Mouse (Mus musculus) embryonic facial prominence, embryonic 15.5 days (tissue): ENCODE results near the gene Gm28372. TPM values are rescaled to one million over a fixed set of nuclear protein-coding genes. Genes with fewer than 3 reads are reported as not detected.

ENCODE experiments used
- ATAC-seq: fragments of 200-750 bp; cut with Nextera tagmentation; 2 replicates; pipeline ENCODE4 v1.8.0; 2017; ENCODE audit warnings: low read depth, moderate TSS enrichment; ENCODE audit not compliant: insufficient number of reproducible peaks, low FRiP score, low TSS enrichment
- H3K27ac ChIP-seq: fragments of 300-500 bp; sonication (generic); replicated peaks from 2 replicates; pipeline ENCODE4 v1.5.1; 2015; ENCODE audit warnings: mild to moderate bottlenecking, inconsistent platforms
- H3K27me3 ChIP-seq: fragments of 300-500 bp; sonication (generic); 2 replicates; pipeline ENCODE4 v1.6.1; 2015; ENCODE audit warnings: inconsistent platforms
- H3K36me3 ChIP-seq: fragments of 300-500 bp; sonication (generic); 2 replicates; pipeline ENCODE4 v1.6.1; 2015; ENCODE audit warnings: mild to moderate bottlenecking, inconsistent platforms
- H3K4me1 ChIP-seq: fragments of 300-500 bp; sonication (generic); 2 replicates; pipeline ENCODE4 v1.6.1; 2015; ENCODE audit warnings: inconsistent platforms
- H3K4me2 ChIP-seq: fragments of 300-500 bp; sonication (generic); replicated peaks from 2 replicates; pipeline ENCODE4 v1.6.1; 2015; ENCODE audit warnings: mild to moderate bottlenecking, inconsistent platforms
- H3K4me3 ChIP-seq: fragments of 300-500 bp; sonication (generic); replicated peaks from 2 replicates; pipeline ENCODE4 v1.5.1; 2015; ENCODE audit warnings: mild to moderate bottlenecking, inconsistent platforms
- H3K9ac ChIP-seq: fragments of 300-500 bp; sonication (generic); 2 replicates; pipeline ENCODE4 v1.6.1; 2015; ENCODE audit warnings: inconsistent platforms
- H3K9me3 ChIP-seq: fragments of 300-500 bp; sonication (generic); replicated peaks from 2 replicates; pipeline ENCODE4 v1.6.1; 2016; ENCODE audit warnings: inconsistent platforms
- WGBS: fragments of 180-500 bp; shearing (Covaris S2); methylation state at CpG from one replicate; pipeline ENCODE4 v1.1.7; 2015; 5-methylcytosine and 5-hydroxymethylcytosine counted together
- polyA plus RNA-seq: library from polyadenylated mRNA; unstranded; fragments of >200 nt; fragmentation: Nextera tagmentation; extraction: Ambion mirVana; gene quantifications from 2 replicates; pipeline ENCODE4 v1.2.1, GENCODE M21; 2015

The Gm28372 gene
- polyA plus RNA-seq, 1 experiment from 2014 or later: not detected

DNA sequence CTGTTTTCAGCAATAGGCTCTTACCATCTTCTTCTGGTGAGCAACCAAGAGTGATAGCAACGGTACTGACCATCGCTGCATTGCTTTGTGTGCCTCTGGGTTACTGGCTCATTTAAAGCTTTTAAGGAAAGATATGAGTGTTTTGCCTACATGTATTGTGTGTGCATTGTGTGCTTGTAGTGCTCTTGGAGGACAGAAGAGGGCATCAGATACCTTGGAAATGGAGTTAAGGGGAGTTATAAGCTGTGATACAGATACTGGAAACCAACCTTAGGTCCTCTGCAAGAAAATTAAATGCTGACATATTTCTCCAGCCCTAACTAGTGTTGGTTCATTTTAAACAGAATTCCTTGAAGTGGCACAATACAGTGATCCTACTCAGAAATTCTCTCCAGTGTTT lies 16.2 kb upstream of the Gm28372 start:
- Histone ChIP-seq H3K4me3 (no peak overlapping the region), H3K9me3 (no peaks in the 10 kb centered on the region), H3K4me2 (no peak overlapping the region), H3K27ac (no peak overlapping the region), H3K36me3 (peaks cover 12% of the 10 kb centered on the region), H3K27me3 (no peaks in the 10 kb centered on the region), H3K4me1 (no peaks in the 10 kb centered on the region), H3K9ac (no peak overlapping the region)
- WGBS: 76% methylated on average over 2 of the region's 2 CpGs
- ATAC-seq: no peak

DNA sequence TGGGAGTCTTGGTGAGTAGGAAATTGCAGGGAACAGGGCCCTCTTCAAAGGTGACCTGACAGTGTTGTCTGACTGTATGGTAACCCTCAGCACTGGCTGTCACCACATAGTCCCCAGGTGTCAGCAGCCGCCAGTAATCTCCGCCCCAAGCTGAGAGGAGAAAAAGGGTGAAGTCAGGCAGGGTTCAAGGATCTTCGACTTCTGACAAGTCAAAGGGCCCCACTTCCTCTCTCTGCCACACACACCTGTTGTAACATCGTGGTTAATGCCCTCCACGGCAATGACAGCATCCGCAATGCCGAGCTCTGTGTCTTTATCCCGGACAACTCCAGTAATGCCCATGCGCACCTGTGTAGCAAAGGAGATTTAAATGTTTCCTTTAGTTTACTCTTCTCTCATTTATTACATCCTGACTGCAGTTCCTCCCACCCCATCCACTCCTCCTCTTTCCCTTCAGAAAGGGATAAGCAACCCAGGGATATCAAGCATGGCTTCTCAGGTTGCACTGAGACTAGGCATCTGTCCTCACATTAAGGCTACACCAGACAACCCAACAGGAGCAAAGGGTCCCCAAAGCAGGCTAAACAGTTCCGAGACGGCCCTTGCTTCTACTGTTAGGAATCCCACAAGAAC lies 13.9 kb upstream of the Gm28372 start:
- Histone ChIP-seq H3K9ac (no peak overlapping the region), H3K36me3 (peaks cover 28% of the 10 kb centered on the region), H3K4me2 (no peak overlapping the region), H3K4me1 (peaks cover 4% of the 10 kb centered on the region; the same call in 1 of the 2 replicates), H3K27me3 (no peaks in the 10 kb centered on the region), H3K27ac (no peak overlapping the region), H3K4me3 (no peak overlapping the region), H3K9me3 (no peaks in the 10 kb centered on the region)
- no peak for ATAC-seq
- 79% methylated on average over 11 of the region's 11 CpGs for WGBS

DNA sequence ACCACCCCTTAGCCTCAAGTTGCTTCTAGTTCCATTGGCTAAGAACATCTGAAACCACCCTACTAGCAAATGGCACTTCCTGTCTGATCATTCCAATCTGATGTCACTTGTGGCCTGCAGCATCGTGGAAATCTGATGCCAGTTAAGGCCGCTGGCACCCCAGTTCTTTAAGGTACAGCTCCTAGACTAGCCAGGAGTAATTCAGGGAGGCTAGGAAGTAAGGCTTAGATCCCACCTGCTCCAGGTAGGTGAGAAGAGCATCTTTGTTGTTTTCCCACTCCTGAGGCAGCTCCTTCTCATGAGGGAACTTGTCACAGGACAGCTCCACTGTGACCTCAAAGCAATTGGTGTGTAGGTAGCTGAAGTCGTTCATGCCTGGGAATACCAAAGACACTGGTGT lies 12.2 kb upstream of the Gm28372 start:
- Histone ChIP-seq H3K9ac (no peak overlapping the region), H3K27me3 (no peaks in the 10 kb centered on the region), H3K4me3 (no peak overlapping the region), H3K4me1 (peaks cover 18% of the 10 kb centered on the region; the same call in 1 of the 2 replicates), H3K27ac (no peak overlapping the region), H3K36me3 (peaks cover 28% of the 10 kb centered on the region), H3K4me2 (no peak overlapping the region), H3K9me3 (no peaks in the 10 kb centered on the region)
- 72% methylated on average over 3 of the region's 3 CpGs for whole genome bisulfite sequencing
- ATAC-seq: no peak

DNA sequence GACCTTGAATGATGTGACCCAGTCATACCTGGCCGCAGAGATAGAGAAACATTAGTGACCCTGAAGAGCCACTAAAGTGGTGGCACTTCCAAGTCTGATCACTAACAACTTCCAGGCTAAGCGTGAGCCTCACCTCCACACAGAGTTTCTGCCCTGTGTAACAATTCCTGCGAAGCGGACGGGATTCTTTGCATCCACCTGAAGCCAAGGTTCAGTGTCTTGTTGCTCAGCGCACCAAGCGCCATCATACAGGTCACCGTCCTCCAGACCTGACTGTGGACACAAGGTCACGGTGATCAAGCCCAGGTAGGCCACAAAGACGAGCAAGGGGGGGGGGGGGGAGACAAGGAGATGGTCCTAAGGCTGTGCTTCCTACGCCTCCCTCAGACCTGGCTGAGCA lies 9.3 kb upstream of the Gm28372 start:
- 92% methylated on average over 11 of the region's 11 CpGs for WGBS
- Histone ChIP-seq H3K36me3 (peaks cover 28% of the 10 kb centered on the region), H3K9me3 (no peaks in the 10 kb centered on the region), H3K4me2 (no peak overlapping the region), H3K4me3 (no peak overlapping the region), H3K4me1 (peaks cover 24% of the 10 kb centered on the region; the same call in 1 of the 2 replicates), H3K9ac (no peak overlapping the region), H3K27me3 (no peaks in the 10 kb centered on the region), H3K27ac (no peak overlapping the region)
- ATAC-seq: no peak

DNA sequence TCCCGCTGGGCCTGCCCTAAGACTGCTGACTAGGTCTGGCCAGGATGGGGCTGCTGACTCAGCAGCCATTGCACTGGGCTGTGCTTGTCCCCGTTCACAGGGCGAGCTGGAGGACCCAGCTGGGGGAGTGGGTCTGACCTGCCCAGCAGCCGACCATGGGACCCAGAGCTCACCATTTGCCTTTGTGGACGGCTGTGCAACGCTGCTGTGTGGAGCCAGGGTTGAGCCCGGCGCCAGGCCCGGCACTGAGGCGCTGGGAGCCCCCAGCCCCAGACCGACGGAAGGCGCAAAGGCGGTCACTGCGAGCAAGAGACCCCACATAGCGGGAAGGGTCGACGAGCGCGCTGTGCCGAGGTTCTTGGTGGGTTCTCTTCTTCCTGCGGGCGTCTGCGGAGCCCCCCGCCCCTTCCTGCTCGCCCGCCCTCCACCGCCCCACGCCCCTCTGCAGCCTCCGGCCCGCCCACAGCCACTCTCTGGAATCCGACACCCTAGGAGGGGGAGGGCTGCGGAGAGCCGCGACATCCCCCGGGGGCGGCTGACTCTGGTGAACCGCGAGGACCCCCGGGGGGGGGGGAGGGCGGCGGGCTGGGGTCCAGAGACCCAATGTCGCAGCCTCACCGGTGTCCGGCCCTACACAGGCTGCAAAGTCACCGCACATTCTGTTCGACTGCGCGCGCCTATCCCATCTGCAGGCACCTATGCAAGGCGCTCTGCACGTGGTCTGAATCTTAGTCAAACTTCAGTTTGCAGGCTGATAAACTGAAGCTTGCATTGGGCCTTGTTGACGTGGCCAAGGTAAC lies 7.7 kb upstream of the Gm28372 start, which contains the start of gene Cpxm1:
Cpxm1 (minus strand) TSS at position 389 of the 800 bp plus-strand sequence.
- Histone ChIP-seq H3K4me3 (peak within 1 kb of the TSS; percentile 69), H3K9me3 (no peaks in the 10 kb centered on the region), H3K9ac (peak within 1 kb of the TSS; percentile 81), H3K27me3 (no peaks in the 10 kb centered on the region), H3K36me3 (peaks cover 28% of the 10 kb centered on the region), H3K4me2 (peak within 1 kb of the TSS; percentile 81), H3K27ac (peak within 1 kb of the TSS; percentile 82), H3K4me1 (peaks cover 24% of the 10 kb centered on the region; the same call in 1 of the 2 replicates)
- peak; percentile 87 for ATAC-seq
- WGBS: under 1% methylated on average over 40 of the region's 53 CpGs

DNA sequence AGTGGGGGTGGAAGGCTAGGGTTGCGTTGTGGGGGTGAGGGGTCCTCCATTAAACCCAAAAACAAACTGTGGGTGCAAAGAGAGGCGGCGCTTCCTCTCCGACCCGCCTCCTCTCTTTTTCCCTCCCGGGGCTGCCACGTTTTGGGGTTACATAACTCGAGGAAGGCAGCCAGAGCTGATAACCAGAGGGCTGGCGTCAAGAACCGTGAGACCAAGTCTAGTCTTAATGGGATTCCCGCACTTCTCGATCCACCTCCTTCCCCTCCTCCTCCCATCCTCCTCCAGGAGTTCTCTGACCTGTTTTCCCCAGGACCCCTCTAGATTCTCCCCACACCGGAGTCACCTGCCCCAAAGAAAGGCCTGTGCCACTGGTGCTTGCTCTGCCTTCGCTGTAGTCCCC lies 6.9 kb upstream of the Gm28372 start:
- no peaks in the 10 kb centered on the region for H3K9me3 ChIP-seq
- ATAC-seq: no peak
- peaks cover 24% of the 10 kb centered on the region; the same call in 1 of the 2 replicates for H3K4me1 ChIP-seq
- peak overlapping the region; percentile 69 for H3K4me3 ChIP-seq
- no peak overlapping the region for H3K9ac ChIP-seq
- H3K27me3 ChIP-seq: no peaks in the 10 kb centered on the region
- peak overlapping the region; percentile 81 for H3K4me2 ChIP-seq
- 16% methylated on average over 14 of the region's 14 CpGs for WGBS
- peak overlapping the region; percentile 82; the same call in 1 of the 2 replicates for H3K27ac ChIP-seq
- peaks cover 24% of the 10 kb centered on the region for H3K36me3 ChIP-seq

DNA sequence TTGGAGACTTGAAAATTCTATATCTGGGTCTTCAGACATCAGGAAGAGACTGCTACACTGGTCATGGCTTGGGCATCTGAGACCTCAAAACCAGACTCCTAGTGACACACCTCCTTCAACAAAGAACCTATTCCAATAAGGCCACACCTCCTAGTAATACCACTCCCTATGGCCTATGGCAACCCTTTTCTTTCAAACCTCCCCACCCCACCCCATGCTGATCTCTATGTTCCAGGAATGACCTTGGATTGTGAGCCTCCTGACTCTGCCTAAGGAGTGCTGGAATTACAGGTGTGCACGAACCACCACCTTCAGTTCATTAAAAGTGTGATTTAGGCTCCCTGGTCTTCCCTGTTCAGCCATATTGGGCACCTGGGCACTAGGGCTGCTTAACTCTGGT lies 5.0 kb upstream of the Gm28372 start:
- Histone ChIP-seq H3K27me3 (no peaks in the 10 kb centered on the region), H3K4me1 (peaks cover 24% of the 10 kb centered on the region; the same call in 1 of the 2 replicates), H3K9ac (no peak overlapping the region), H3K9me3 (no peaks in the 10 kb centered on the region), H3K36me3 (peaks cover 5% of the 10 kb centered on the region; the same call in 1 of the 2 replicates), H3K4me3 (no peak overlapping the region), H3K27ac (no peak overlapping the region), H3K4me2 (no peak overlapping the region)
- ATAC-seq: no peak
- WGBS: 78% methylated on average over 1 of the region's 1 CpGs

DNA sequence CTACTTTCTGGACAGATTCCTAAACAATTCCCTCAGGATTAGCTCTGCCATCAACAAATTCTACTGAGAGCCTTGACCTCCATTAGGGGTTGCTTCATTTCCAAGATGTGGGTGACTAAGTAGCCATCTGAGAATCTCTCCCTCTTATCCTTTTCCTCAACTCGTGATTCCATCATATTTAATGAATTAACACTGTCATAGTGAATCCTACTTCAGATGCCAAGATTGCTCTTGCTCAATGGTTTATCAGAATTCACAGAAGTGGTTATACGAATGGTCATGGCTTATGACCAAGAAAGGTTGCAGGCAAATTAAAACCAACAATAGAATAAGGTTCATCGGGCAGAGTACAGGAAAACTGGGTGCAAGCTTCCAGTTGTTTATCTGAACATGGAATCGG lies 3.1 kb upstream of the Gm28372 start:
- Histone ChIP-seq H3K4me2 (no peak overlapping the region), H3K9ac (no peak overlapping the region), H3K36me3 (no peaks in the 10 kb centered on the region), H3K9me3 (no peaks in the 10 kb centered on the region), H3K27me3 (no peaks in the 10 kb centered on the region; the same call in 1 of the 2 replicates), H3K27ac (no peak overlapping the region), H3K4me3 (no peak overlapping the region), H3K4me1 (peaks cover 13% of the 10 kb centered on the region; the same call in 1 of the 2 replicates)
- ATAC-seq: no peak
- WGBS: 74% methylated on average over 4 of the region's 4 CpGs

DNA sequence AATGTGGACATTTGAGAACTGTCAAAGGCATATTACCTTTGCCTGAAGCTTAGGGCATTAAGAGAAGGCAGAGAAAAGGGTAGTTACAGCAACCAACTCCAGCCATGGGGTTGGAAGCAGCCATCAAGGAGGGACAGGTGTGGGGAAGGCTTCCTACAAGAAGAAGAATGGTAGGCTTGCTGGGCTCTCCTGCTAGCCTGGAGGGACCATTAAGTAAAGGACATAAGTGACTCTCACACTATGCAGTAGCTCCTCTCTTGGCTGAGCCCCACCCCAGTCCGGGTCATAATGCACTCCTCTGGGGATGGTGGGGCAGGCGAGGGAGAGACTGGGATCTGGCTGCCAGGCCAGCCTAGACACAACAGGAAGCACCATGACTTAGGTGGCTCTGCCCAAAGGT lies 1.1 kb downstream of the Gm28372 start, which contains the start of gene Tmem239:
Tmem239 (plus strand) TSS at position 301 of the 400 bp plus-strand sequence.
- 88% methylated on average over 2 of the region's 2 CpGs for WGBS
- no peak within 1 kb of the TSS for H3K4me3 ChIP-seq
- no peaks in the 10 kb centered on the region; the same call in 1 of the 2 replicates for H3K27me3 ChIP-seq
- no peaks in the 10 kb centered on the region for H3K9me3 ChIP-seq
- H3K36me3 ChIP-seq: no peaks in the 10 kb centered on the region
- H3K9ac ChIP-seq: no peak within 1 kb of the TSS
- H3K27ac ChIP-seq: no peak within 1 kb of the TSS
- peaks cover 9% of the 10 kb centered on the region for H3K4me1 ChIP-seq
- no peak for ATAC-seq
- H3K4me2 ChIP-seq: no peak within 1 kb of the TSS

DNA sequence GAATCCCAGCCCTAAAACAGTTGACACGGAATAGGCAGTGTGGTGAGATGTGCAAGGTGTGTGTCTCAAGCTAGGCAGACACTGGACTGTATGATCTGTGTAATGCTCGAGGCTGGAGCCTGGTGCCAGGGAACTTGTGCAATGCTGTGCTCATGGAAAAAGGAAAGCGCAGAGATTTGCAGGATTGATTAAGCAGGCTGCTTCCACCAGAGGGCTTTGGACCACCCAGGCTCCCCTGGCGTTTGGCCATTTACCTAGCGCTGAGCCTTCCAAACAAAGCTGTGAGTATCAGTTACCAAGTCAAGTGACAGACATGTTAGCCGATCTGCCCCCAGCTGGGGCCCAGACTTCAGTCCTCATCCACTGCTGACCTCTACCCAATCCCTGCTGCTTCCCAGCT lies 3.2 kb downstream of the Gm28372 start:
- 7% methylated on average over 6 of the region's 6 CpGs for WGBS
- ATAC-seq: no peak
- Histone ChIP-seq H3K27ac (peak overlapping the region; percentile 39; the same call in 1 of the 2 replicates), H3K9ac (no peak overlapping the region), H3K27me3 (no peaks in the 10 kb centered on the region; the same call in 1 of the 2 replicates), H3K4me1 (peaks cover 17% of the 10 kb centered on the region), H3K36me3 (no peaks in the 10 kb centered on the region), H3K4me2 (no peak overlapping the region), H3K9me3 (no peaks in the 10 kb centered on the region), H3K4me3 (no peak overlapping the region)
